Mouse (Mus musculus): ENCODE results near the gene Rfc1.
"Not testable (repeated sequence)": the region's sequence is repeated elsewhere in the genome, so short reads cannot be mapped to it uniquely, and the experiment has no call there.

- TF ChIP-seq CTCF, EP300 (IDR thresholded peaks at IDR 0.05; ENCODE audit: low read depth): not testable (repeated sequence)
These were observed 35.8 kb downstream of the Rfc1 start for GRCm38 (mm10) chr5:65299623-65300022.
